Mouse (Mus musculus) kidney, adult 18-20 months (tissue): ENCODE results near the gene Rpl29.

Experiments
- DNase-seq: peaks from one replicate; pipeline ENCODE4 v3.0.0; 2021

Rpl29 gene

DNA sequence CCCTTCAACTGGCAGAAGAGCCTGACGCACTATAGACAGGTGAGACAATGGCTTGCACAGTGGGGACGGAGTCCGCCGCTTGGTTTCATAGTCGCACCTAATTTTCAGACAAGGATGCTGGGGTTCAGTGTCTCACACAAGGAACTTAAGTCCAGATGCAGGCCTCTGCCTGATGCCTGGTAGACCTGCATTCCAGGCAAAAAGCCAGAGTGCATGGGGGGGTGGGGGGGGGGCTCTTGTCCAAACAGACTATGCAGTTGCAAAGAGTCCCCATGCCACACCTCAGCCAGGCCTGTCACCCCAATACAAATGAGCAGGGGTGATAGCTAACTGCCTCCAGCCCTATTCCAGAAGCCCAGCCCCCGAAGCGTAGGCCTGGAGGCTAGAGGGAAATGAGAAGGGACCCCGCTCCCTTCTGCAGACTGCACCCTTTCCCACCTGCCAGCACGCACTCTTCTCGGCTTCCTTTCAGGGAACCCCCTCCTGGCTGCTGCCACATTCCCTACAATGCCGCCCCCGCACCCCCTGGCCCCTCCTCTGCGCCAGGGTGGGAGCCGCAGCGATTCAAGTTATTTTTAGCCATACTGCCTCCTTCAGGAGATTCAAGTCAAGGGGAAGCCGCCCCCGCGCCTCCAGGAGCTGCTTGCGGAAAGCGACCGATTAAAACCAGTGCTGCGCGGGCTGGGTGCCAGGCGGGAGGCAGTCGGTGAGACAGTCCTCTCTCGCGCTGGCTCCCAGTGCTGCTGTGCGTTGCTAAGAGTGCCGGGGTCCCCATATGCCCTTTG is 11.2 kb upstream of the Rpl29 start:
- DNase-seq, result peak; percentile 77

DNA sequence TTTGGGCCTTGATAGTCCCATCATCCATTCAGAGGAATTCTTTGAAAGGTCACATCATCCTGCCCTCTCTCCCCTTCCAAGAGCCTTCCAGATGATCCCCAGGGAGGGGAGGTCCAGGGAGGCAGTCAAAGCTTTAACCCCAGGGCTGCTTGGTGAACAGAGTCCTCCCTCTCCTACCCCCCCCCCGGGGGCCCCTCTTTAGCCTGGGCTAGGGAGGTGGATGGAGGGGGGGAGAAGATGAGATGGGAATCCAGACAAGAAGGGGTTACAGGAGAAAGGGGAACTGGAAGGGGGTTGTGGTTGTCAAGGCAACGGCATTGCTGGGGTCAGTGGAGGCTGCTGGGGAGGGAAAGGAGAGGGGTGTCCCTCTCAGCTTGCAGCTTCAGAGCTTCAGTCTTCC is 8.6 kb upstream of the Rpl29 start:
- DNase-seq, result no peak

DNA sequence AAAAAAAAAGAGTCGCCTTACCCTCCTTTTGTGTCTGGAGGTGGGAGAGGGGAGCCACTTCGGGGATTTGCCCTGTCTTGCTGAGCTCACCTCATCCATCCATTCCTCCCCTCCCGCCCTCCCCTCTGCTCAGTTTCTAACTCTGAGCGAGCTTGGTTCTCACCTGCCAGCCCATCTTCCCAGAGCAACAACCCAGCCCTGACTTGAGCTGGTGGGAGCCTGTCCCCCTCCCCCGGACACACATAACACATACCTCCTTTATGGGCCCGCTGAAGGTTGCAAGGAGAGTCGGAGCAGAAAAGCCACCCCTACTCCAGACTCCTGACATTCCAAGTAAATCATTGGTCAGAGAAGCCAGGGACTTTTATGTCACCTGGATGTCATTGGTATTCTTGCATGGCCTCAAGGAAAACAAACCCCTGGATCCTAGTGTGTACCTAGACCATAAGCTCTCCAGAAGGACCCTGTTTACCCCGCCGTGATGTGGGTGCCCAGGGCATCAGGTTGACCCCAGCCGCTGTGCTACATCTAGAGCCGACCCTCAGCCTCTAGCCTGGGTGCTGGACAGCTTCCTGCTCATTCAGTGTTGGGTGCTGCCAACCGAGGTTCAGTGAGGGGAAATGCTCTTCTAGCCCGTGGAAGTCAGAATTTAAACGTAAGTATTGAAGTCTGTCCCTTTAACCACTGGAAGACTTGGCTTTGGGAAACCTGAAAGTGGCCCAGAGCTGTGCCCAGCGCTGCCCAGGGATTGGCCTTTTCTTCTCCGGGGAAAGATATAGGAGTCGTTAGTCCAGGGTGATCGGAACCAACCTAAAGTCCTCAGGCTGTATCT is 8.0 kb upstream of the Rpl29 start:
- DNase-seq, result no peak

DNA sequence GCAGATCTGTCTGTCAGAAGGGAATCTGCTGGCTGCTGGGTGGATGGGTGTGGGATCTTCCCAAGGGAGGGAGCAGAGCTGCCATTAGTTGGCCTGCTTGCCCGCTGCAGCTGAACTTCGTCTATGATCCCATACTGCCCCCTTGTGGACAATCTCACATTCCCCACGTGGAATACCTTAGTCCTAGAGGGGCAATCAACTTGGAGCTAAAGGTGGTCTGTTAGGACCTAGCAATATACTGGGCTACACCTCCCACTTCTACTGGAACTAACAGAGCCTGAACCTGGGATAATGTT is 7.4 kb upstream of the Rpl29 start:
- peak; percentile 88 for DNase-seq

DNA sequence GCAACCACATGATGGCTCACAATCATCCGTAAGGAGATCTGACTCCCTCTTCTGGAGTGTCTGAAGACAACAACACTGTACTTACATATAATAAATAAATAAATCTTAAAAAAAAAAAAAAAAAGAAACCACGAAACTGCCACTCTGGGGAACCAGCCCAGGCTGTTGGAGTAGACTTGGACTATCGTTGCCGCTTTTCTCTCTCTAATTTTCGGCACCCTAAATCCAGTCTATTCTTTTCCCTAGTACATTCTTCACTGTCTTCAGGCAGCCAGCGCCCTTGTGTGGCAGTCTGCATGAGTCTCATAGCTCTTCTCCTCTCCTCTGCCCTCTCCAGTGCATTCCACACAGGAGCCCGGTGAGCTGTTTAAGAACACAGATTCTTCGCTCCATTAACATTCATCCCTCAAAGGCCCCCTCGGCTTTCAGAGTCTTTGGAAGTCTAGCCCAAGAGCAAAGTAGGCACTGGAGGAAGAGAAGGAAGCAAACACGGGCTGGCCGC is 484 bp upstream of the Rpl29 start:
- no peak for DNase-seq

DNA sequence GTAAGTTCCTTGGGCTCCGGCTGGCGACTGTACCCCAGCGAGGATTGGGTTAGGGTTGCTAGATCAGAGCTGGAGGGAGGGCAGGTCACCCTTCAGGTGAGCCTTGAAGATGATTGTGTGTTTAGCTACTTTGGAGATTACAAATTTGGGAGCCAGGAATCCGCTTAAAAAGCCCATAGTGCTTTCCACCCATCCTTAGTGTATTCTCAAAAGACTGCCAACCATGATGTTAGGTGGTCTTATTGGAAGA is 686 bp downstream of the Rpl29 start:
- no peak for DNase-seq

DNA sequence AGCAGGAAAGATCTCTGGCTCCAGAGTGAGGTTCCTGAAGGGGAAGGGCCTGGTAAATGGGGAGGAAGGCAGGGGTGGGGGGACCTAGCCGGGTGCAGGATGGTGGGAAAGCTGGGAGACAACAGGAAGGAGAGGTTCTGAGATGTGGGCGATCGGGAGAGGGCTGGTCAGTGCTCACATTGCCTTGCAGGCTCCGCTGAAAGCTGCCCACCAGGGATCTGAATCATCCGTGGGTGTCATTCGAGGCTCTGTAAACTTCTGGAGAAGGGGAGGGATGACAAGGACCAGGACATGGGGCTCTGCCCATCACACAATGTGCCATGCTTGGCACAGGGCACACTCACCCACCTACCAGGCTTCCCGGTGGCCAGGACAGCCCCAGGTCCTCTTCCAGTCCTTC is 4.1 kb downstream of the Rpl29 start:
- DNase-seq, result no peak

DNA sequence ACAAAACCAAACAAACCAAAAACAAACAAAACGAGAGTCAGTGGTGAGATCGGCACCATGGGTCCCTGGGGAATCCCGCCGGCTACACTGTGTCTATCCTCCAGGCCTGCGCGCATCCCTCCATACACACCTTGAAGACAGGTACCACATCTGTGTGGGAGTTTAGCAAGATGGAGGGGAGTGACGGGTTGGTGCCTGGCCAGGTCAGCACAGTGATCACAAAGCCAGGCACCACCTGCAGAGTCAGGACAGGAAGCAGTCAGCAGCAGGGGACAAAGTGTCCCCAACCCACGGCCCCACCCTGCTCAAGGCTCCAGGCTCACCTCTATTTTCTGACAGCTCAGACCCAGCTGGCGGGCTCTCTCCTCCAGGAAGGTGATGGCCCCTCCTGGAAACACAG is 7.3 kb downstream of the Rpl29 start:
- DNase-seq, result peak; percentile 4

DNA sequence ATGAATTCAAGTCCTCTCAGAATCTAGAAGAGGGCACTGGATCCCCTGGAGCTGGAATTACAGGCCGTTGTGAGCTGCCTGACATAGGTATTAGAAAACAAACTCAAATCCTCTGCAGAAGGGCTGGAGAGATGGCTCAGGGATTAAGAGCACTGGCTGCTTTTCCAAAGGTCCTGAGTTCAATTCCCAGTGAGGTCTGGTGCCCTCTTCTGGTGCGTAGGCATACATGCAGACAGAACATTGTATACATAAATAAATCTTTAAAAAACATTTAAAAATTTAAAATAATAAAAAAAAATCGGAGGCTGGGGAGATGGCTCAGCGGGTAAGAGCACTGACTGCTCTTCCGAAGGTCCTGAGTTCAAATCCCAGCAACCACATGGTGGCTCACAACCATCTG is 13.4 kb downstream of the Rpl29 start:
- no peak for DNase-seq

DNA sequence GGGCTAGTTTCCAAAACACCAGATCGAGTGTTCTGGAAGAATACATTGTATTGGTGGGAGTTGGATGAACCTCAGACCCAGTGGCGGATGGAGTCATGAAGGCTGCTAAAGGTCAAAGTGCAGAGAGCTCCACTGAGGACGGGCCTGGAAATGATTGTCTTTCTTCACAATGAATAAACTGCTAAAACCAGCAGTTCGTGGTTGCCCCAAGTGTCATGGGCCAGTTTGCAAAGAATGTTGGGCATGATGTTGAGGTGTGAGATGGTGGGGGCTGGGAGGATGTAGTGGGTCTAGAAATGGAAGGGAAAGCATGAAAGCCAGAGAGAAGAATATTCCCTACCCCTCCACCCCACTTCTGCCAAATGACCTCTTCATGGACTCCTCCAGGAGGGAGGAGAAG is 15.6 kb downstream of the Rpl29 start:
- DNase-seq, result peak; percentile 50

DNA sequence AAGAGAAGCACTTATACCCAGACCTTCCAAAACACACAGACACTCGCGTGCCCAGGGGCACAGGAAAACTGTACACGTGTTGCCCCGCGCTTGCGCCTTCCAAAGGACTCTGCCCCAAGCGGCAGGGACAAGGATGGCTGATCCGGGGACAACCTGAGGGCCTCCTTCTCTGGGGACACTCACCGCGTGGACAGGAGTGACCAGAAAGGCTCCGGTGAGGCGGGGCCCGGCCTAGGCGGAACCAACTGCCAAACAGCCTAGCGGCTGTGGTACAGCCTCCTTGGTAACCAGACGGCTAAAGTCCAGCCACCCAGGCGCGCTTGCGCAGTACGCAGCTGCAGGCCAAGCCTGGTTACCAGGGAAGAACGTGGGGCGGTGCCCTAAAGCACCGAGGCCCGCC is 18.1 kb downstream of the Rpl29 start, which contains the start of the genes Abhd14b and Abhd14a:
TSS of gene Abhd14b (plus strand) at position 112 of the 400 bp plus-strand sequence.
TSS of gene Abhd14a (minus strand) at position 331 of the 400 bp plus-strand sequence.
- DNase-seq, result peak; percentile 96

DNA sequence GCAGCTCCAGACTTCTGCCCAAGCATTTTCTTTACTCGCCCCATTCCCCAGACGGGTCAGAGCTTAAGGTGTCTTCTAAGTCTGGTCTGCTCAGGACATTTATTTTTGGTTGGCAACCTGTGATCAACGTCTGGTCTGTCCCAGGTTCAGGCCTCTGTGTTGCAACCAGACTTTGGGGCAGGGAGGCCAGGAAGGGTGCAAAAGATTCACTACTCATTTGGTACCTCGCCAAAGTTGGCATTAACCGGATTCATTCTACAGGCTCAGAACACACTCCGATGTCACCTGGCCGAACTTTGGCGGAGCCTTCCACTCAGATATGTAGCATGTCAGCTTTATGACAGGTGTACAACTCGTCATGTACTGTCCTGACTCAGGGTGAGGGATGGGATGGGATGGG is 18.7 kb downstream of the Rpl29 start:
- DNase-seq, result no peak

DNA sequence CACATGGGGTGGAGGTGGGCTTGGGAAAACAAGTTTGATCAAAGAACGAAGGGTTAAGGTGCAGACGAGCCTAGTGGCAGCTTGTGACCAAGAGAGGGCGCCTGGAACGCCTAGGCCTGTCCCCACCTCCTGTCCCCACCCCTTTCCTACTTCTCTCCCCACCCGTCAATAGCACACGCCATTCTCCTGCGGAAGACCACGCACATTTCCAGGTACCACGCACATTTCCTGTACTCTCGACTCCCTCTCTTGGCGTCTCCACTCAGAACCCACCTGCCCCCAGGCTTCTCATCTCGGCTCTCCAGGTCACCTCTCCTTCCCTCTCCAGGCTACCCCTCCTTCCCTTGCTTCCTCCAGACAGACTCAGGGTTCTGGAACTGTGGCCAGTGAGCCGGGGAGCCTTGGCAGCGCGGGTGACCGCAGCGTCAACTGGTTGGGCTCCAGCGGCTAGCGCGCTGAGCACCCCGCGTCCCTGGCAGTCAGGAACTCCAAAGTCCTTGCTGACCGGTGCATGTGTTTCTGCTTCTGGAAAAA is 19.3 kb downstream of the Rpl29 start:
- peak; percentile 86 for DNase-seq

DNA sequence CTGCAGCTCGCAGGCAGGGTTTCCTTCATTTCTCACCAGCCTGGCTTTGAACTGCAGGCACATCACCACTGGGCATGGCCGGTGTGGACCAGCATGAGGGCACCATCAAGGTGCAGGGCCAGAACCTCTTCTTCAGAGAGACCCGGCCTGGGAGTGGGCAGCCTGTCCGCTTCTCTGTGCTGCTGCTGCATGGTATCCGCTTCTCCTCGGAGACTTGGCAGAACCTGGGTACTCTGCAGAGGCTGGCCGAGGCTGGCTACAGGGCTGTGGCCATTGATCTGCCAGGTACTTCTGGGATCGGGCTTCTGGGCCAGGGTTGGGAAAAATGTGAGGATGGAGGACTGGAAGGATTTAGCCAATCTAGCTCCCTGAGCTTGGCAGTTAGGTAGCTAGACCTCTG is 20.7 kb downstream of the Rpl29 start:
- DNase-seq, result no peak

DNA sequence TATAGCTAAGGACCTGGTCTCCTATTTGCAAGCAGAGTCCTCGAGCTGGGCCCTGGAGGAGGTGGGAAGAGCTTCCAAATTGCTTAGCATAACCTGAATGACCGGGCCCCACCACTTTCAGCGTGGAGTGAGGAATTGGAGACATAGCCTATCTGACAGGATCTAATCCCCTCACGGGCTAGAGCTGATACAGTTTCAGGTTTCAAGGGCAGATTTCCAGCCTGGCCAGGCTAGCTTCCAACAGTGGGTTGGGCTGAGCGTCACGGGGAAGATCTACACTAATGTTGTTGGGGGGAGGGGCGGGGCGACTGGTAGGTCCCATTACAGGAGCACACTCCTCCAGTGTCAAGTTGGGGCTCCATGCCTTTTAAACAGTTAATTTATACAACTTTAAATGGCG is 21.4 kb downstream of the Rpl29 start:
- DNase-seq, result peak; percentile 87

DNA sequence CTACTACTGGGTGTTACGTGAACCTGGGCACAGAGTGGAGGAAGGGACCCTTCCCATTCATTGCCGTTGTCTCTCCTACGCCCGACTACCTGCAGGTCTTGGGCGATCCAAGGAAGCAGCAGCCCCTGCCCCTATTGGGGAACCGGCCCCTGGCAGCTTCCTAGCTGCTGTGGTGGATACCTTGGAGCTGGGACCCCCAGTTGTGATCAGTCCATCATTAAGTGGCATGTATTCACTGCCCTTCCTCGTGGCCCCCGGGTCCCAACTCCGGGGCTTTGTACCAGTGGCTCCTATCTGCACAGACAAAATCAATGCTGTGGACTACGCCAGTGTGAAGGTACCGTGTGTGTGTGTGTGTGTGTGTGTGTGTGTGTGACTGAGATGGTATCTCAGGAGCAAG is 22.0 kb downstream of the Rpl29 start:
- no peak for DNase-seq

DNA sequence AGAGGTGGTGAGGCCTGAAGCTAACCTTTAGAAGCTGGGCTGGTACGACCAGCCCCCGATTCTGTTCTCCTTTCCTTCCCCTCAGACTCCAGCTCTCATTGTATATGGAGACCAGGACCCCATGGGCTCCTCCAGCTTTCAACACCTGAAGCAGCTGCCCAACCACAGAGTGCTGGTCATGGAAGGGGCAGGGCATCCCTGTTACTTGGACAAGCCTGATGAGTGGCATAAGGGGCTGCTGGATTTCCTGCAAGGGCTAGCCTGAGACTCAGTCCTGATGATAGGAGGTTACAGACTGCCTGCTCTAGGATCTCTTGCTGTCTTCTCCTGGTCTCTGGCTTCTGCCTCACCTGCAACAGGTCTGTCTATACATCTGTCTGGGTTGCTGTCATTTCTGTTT is 22.6 kb downstream of the Rpl29 start:
- DNase-seq, result no peak

DNA sequence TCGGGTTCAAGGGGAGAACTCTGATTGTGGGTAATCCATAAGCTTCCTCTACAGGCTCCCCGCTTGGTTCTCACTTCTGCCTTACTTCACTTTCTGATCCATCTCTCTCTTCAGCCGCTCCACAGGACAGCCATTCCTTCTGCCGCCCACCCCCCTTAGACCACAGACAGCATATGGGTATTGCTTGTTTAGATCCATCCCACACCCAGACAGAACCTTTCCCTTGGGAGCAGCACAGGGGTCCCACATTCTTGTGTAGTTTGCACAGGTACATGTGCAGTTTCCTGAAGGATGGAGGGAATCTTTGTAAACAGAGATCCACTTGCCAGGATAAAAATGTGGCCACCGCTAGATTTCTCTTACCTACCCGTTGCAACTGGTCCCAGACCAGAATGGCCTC is 23.1 kb downstream of the Rpl29 start:
- no peak for DNase-seq

DNA sequence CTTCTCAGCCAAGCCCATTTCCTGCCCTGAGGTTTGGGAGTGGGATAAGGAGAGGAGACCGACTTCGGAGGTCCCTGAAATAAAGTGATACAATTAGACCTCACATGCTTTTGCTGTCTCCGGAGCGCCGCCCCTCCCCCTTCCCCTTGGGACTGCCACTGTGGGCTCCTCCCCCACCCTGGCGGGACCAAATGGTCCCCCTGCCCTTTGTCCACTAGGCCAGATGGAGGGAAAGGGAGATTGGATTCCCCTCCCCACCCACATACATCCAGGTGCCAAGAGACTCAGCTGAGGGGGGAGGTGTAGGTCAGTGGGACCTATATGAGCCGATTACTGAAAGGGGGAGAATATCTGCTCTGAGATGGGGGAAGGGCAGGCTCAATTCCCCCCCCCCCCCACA is 23.6 kb downstream of the Rpl29 start:
- DNase-seq, result peak; percentile 77

DNA sequence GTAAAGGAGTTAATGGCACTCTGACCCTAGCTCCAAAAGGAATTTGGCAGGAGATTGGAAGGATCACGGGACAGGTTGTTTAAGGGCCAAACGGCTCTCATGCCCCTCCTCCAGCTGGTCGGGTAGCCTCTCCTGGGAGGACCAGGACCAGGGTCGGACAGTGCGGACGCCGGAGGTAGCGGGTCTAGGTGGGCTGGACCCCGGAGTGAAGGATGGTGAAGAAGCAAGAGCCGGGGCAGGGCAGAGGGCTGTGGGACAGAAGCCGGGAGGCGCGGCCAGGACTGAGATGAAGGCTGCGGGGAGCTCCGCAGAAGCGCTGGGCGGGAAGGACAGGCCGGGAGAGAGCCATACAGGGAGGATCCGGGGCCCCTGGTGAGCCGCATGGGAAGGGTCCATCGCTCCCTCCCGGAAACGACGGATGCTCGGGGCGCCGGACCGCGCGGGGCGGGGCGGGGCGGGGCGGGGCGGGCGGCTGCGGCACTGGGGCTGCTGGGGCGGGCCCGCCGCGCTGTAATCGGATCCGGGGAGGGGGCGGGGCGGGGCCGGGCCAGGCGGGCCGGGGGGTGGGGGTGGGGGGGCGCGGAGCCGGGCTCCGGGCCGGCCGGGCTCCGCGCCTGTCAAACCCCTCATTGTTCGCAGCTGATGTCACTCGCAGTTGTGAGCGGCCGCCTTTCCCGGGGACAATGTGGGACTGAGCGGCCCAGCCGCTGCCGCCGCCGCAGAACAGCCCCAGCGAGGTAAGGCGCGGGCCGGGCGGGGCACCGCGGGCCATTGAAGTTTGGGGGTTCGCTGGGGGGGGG is 24.2 kb downstream of the Rpl29 start, which contains the start of gene Pcbp4:
TSS of gene Pcbp4 (plus strand) at position 21 of the 800 bp plus-strand sequence.
- peak; percentile 85 for DNase-seq

DNA sequence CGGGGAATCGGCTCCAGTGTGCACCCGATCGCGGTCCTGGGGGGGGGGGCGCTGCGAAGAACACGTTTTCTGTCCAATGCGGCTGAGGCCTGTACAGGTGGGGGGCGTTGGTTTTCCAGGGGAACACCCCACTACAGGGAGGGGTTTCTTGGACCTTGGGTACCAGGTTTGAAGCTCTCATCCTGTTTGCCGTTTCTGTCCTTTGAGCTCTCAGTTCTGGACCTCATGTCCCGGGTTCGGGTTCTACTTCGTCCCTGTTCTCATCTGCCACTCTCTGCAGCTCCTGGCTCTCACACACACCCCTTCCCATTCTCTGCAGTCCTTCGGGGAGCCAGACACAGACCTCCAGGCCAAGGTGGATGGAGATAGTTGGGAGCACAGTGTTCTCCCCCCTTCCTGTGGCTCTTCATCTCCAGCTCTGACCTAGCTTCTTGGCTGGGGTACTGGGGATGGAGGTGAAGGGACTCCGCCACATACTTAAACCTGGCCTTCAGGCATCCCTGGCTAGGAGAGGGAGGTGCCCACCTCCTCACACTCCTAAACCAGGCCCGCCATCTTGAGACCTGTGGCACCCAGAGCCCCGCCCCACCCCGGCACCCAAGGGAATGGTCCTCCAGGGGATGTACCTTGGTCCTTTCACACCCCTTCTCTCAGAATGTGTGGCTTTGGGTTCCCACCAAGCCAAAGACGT is 25.0 kb downstream of the Rpl29 start:
- DNase-seq, result no peak

DNA sequence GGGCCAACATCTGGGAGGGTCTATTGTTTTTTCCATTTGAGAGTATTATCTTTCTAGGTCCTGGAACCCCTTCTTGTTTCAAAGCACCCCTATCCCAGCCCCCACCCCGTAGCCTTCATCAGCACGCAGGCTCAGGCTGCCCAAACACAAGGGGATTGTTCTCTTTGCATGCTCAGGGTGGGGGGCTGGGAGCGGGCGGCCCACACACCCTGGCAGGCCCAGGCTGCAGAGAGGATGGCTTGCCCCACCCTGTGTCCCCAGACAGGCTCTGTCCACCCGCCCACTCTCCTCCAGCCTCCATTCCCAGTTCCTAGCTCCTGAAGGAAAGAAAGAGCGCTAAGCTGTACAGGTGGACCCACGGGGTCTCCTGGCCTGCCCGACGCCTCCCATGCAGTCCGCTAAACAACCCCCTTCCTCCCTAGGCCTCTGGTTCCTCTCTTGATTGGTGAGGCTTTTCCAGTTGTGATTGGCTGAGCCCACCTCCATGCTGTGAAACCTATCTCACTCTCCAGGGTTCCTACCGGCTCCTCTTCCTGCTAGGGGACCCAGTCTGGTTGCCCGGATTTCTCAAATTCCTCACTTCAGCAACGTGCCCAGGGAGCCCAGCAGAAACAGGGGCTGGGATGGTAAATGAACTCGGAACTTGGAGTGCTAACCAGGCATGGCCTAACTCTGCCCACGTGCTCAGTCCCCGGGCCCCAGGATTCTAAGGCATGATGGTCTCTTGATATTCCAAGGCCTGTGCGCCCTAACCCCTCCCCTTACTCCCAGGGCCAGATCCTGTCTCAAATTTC is 25.8 kb downstream of the Rpl29 start:
- DNase-seq, result no peak
